Mouse (Mus musculus) limb, embryonic 10.5 days (tissue): ENCODE data around the gene Trappc3. TPM values are rescaled to one million over a fixed set of nuclear protein-coding genes. Genes with fewer than 3 reads are reported as not detected.

Source experiments
- polyA plus RNA-seq: library from polyadenylated mRNA; unstranded; fragments of >200 nt; fragmentation: Nextera tagmentation; extraction: Ambion mirVana; gene quantifications from 2 replicates; pipeline ENCODE4 v1.2.1, GENCODE M21; 2016

Trappc3 gene
- polyA plus RNA-seq, 1 experiment from 2014 or later: 95.3 TPM

Other genes with a start within 250 kb of the Trappc3 start
- gene Csf3r, start 237.8 kb upstream of the Trappc3 start, polyA plus RNA-seq: 0.58 and 0.78 TPM in 2 replicates
- 150 and 170 TPM in 2 replicates for gene Mrps15, start 215.4 kb upstream of the Trappc3 start, polyA plus RNA-seq
- 20.4 and 23.7 TPM in 2 replicates for gene Oscp1, start 203.8 kb upstream of the Trappc3 start, polyA plus RNA-seq
- gene Lsm10, start 165.7 kb upstream of the Trappc3 start, polyA plus RNA-seq: 41.3 and 48.0 TPM in 2 replicates
- 48.2 and 52.1 TPM in 2 replicates for gene Stk40, start 158.4 kb upstream of the Trappc3 start, polyA plus RNA-seq
- 72.7 and 82.2 TPM in 2 replicates for gene Eva1b, start 114.6 kb upstream of the Trappc3 start, polyA plus RNA-seq
- gene Sh3d21, start 98.8 kb upstream of the Trappc3 start, polyA plus RNA-seq: 2.9 and 4.7 TPM in 2 replicates
- 263 and 287 TPM in 2 replicates for gene Thrap3, start 59.6 kb upstream of the Trappc3 start, polyA plus RNA-seq
- gene Map7d1, start 6.0 kb upstream of the Trappc3 start, polyA plus RNA-seq: 56.2 and 63.2 TPM in 2 replicates
- gene Col8a2, start 24.5 kb downstream of the Trappc3 start, polyA plus RNA-seq: 0.65 and 1.4 TPM in 2 replicates
- gene Adprhl2, start 59.4 kb downstream of the Trappc3 start, polyA plus RNA-seq: 95.1 and 97.5 TPM in 2 replicates
- 0.35 and 0.98 TPM in 2 replicates for gene Tekt2, start 63.4 kb downstream of the Trappc3 start, polyA plus RNA-seq
- gene Ago3, start 167.2 kb downstream of the Trappc3 start, polyA plus RNA-seq: 12.4 and 18.5 TPM in 2 replicates
- gene Ago1, start 206.3 kb downstream of the Trappc3 start, polyA plus RNA-seq: 4.8 and 5.9 TPM in 2 replicates